ENCODE assay signal across 8 mouse cellular contexts in the genomic region with DNA sequence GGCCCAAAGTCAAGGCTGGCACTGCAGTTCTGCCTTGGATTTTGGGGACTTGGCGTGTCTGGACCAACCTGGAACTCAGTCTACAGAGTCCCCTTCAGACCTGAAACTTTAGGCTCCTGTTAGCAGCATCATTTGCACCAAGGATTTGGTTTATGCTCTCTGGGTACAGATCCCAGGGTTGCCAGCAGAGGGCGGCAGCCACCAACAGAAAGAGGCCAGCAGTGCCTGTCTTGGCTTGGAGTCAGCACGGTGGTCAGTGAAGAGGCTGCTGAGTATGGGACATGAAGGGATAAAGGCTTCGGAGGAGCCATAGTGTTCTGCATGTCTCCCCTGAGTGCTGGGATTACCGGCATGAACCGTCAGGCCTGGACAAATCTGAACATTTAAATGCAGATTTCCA. TPM values are rescaled to one million over a fixed set of nuclear protein-coding genes. Genes with fewer than 3 reads are reported as not detected.
DNase-seq lines count a peak whose midpoint lies in the region; TF ChIP-seq lines count a peak whose summit lies in the region.

No protein-coding gene starts in this region.

- no peak overlapping the region for H3K4me2 ChIP-seq in CH12.LX (ENCODE audit: insufficient read depth, low read depth, poor library complexity, severe bottlenecking)

- H3K4me3 ChIP-seq in cerebellum, adult 2 months (replicated peaks; ENCODE audit: insufficient read depth, low read depth, low read length), result no peak overlapping the region
- H3K4me3 ChIP-seq in CH12.LX (replicated peaks in 1 of 3; ENCODE audit: low read depth in 2 of 3, low read length in 2 of 3, poor library complexity in 1 of 3), result no peak overlapping the region

- WGBS in cerebellum, adult 2 months, result 12% methylated on average over 6 of the region's 6 CpGs

- peak; percentile 42 to 65 for DNase-seq in cerebellum, adult 2 months
- no peak for DNase-seq in cerebellum, adult 11 months
- DNase-seq in CH12.LX (ENCODE audit: extremely low read depth), result peak; percentile 51
- peak; percentile 56 for DNase-seq in cerebellum, adult 9-10 months
- peak; percentile 57 to 72 for DNase-seq in gastrocnemius, postnatal 4 days (ENCODE audit: low spot score in 2 of 2)
- DNase-seq in left cerebral cortex, postnatal 25 days (ENCODE audit: low spot score in 2 of 2), result peak; percentile 51 to 63
- peak; percentile 48 for DNase-seq in ovary, adult 18-20 months (ENCODE audit: low spot score)
- DNase-seq in thymus, postnatal 0 days (ENCODE audit: low spot score), result peak; percentile 47

- no peaks in the 10 kb centered on the region for H3K9me3 ChIP-seq in CH12.LX (replicated peaks; ENCODE audit: low read length)

- no peak for TF ChIP-seq POLR2A in cerebellum, adult 2 months (IDR thresholded peaks at IDR 0.05; ENCODE audit: borderline replicate concordance, insufficient read depth, low read length)
- TF ChIP-seq POLR2A in CH12.LX (IDR thresholded peaks at IDR 0.05; ENCODE audit: low read depth, low read length), result no peak

- no peak overlapping the region for H3K9ac ChIP-seq in CH12.LX (ENCODE audit: insufficient read depth, low read depth)

- H3K36me3 ChIP-seq in CH12.LX (replicated peaks in 1 of 2; ENCODE audit: control insufficient read depth in 1 of 2, insufficient read depth in 1 of 2, low read length in 1 of 2), result peaks cover 0 to 2% of the 10 kb centered on the region in 2 experiments

- TF ChIP-seq EP300 in CH12.LX (IDR thresholded peaks at IDR 0.05; ENCODE audit: low read length), result no peak

- H3K4me1 ChIP-seq in cerebellum, adult 2 months (ENCODE audit: control insufficient read depth, insufficient read depth, low read length), result no peaks in the 10 kb centered on the region
- peaks cover 9 to 16% of the 10 kb centered on the region in 2 experiments; a peak in 2 of 4 replicates for H3K4me1 ChIP-seq in CH12.LX (ENCODE audit: control insufficient read depth in 1 of 2, insufficient read depth in 2 of 2)

- H3K27ac ChIP-seq in cerebellum, adult 2 months (ENCODE audit: insufficient read depth, low read length), result no peak overlapping the region
- no peak overlapping the region for H3K27ac ChIP-seq in CH12.LX (ENCODE audit: insufficient read depth, low read depth)

- no peaks in the 10 kb centered on the region for H3K27me3 ChIP-seq in cerebellum, adult 2 months (ENCODE audit: control insufficient read depth, insufficient read depth, low read length)
- peaks cover 50% of the 10 kb centered on the region for H3K27me3 ChIP-seq in CH12.LX (replicated peaks)

- in situ Hi-C loops in CH12.LX (cut with MboI; ENCODE audit: low pct_ligation_motif_present, low pct_unique_long_range_greater_than_20kb, low sequenced_read_pairs), result loop anchor here (10.0 to 25.0 kb wide), 2 partner anchors 309 to 373 kb away; a partner anchor contains a TSS

- intact Hi-C loops in left cerebral cortex, postnatal 25 days (cut with DNase I), result loop anchor here (1.0 to 10.0 kb wide), 2 partner anchors 309 to 511 kb away; no protein-coding TSS in a partner anchor

- dilution Hi-C loops in CH12.LX (cut with MboI; ENCODE audit: extremely low pct_ligation_motif_present, extremely low pct_unique_long_range_greater_than_20kb, low sequenced_read_pairs), result no loop called here

- H3K79me2 ChIP-seq in CH12.LX (replicated peaks; ENCODE audit: control insufficient read depth, extremely low read depth, insufficient read depth, poor library complexity, severe bottlenecking), result no peaks in the 10 kb centered on the region

- TF ChIP-seq CTCF in cerebellum, adult 2 months (IDR thresholded peaks at IDR 0.05; ENCODE audit: borderline replicate concordance, insufficient read depth, low read depth, low read length), result peak; percentile 90
- TF ChIP-seq CTCF in CH12.LX (conservative IDR thresholded peaks at IDR 0.05 in 1 of 2, IDR thresholded peaks at IDR 0.05 in 1 of 2; ENCODE audit: low read depth in 2 of 2, low read length in 2 of 2), result peak; percentile 79 to 94

- peak; percentile 93 for TF ChIP-seq RAD21 in CH12.LX (IDR thresholded peaks at IDR 0.05; ENCODE audit: low read depth, low read length)

TF ChIP-seq in CH12.LX, 34 proteins besides CTCF, POLR2A, EP300 and RAD21:
- TF ChIP-seq SIN3A (IDR thresholded peaks at IDR 0.05; ENCODE audit: low read length) (no peak), SMC3 (IDR thresholded peaks at IDR 0.05; ENCODE audit: low read depth, low read length) (peak; percentile 75)

RNA-seq across cellular contexts. Expression of a gene that starts 3.4 kb away (rescaled TPM):
- 3.3 TPM in 2 replicates for polyA plus RNA-seq in cerebellum, adult 2 months (2012; rRNA removed)
- total RNA-seq in CH12.LX (2012; rRNA removed) (4.5 and 5.5 TPM in 2 replicates), CH12.LX (2014; rRNA removed) (2.7 and 2.9 TPM in 2 replicates)
- 7.0 and 7.2 TPM in 2 replicates for polyA plus RNA-seq in CH12.LX (2012; ENCODE audit: insufficient read length, low read depth)
- total RNA-seq in gastrocnemius, postnatal 4 days (2021), result 1 to 10 TPM; 7.4 to 7.6 TPM
- 1 to 10 TPM; 2.1 to 2.2 TPM for total RNA-seq in left cerebral cortex, postnatal 25 days (2021)
- polyA plus RNA-seq in thymus, postnatal 0 days (2015; fragmentation: Nextera tagmentation; extraction: Ambion mirVana), result 8.3 and 10.0 TPM in 2 replicates

RNA-seq across cellular contexts. Expression of a gene that starts 32.1 kb away (rescaled TPM):
- polyA plus RNA-seq in cerebellum, adult 2 months (2012; rRNA removed), result 77.6 and 79.6 TPM in 2 replicates
- 29.3 and 33.5 TPM in 2 replicates for total RNA-seq in CH12.LX (2012; rRNA removed)
- total RNA-seq in CH12.LX (2014; rRNA removed), result 41.3 and 51.2 TPM in 2 replicates
- polyA plus RNA-seq in CH12.LX (2012; ENCODE audit: insufficient read length, low read depth), result 41.6 and 46.6 TPM in 2 replicates
- total RNA-seq in gastrocnemius, postnatal 4 days (2021), result 10 to 100 TPM; 43.2 to 51.8 TPM
- total RNA-seq in left cerebral cortex, postnatal 25 days (2021), result 10 to 100 TPM; 29.5 to 32.9 TPM
- 26.0 and 27.0 TPM in 2 replicates for polyA plus RNA-seq in thymus, postnatal 0 days (2015; fragmentation: Nextera tagmentation; extraction: Ambion mirVana)
